Mouse (Mus musculus): ENCODE data around the gene Ftsj1. TPM values are rescaled to one million over a fixed set of nuclear protein-coding genes. Genes with fewer than 3 reads are reported as not detected.

Gene Ftsj1
- total RNA-seq, 2 experiments from 2014 or later, result 10.3 to 10.7 TPM

Other genes starting within 250 kb of the Ftsj1 start
- gene Glod5, start 233.9 kb downstream of the Ftsj1 start, total RNA-seq (2021), result not detected
- 1 to 10 TPM; 4.1 to 5.0 TPM for gene Suv39h1, start 177.6 kb downstream of the Ftsj1 start, total RNA-seq (2021)
- gene Was, start 161.9 kb downstream of the Ftsj1 start, total RNA-seq (2021), result 1 to 10 TPM; 1.8 to 2.3 TPM
- 10 to 100 TPM; 43.6 to 46.6 TPM for gene Wdr13, start 119.5 kb downstream of the Ftsj1 start, total RNA-seq (2021)
- 10 to 100 TPM; 58.8 to 85.0 TPM for gene Rbm3, start 106.5 kb downstream of the Ftsj1 start, total RNA-seq (2021)
- gene Tbc1d25, start 76.2 kb downstream of the Ftsj1 start, total RNA-seq (2021), result 1 to 10 TPM; 4.2 to 4.3 TPM
- 10 to 100 TPM; 19.6 to 22.6 TPM for gene Ebp, start 58.9 kb downstream of the Ftsj1 start, total RNA-seq (2021)
- gene Porcn, start 45.9 kb downstream of the Ftsj1 start, total RNA-seq (2021), result 1 to 10 TPM; 1.9 to 2.6 TPM
- gene Slc38a5, start 18.7 kb upstream of the Ftsj1 start, total RNA-seq (2021), result under 1 TPM; 0.49 to 0.81 TPM
- not detected for gene Ssxb10, start 75.0 kb upstream of the Ftsj1 start, total RNA-seq (2021)
- not detected for gene Ssxb9, start 114.6 kb upstream of the Ftsj1 start, total RNA-seq (2021)
- gene Ssxb1, start 160.9 kb upstream of the Ftsj1 start, total RNA-seq (2021), result not detected
- gene Ssxb2, start 209.3 kb upstream of the Ftsj1 start, total RNA-seq (2021), result not detected